Mouse (Mus musculus): ENCODE results near the gene Sf3b1.

- TF ChIP-seq E2F4 (IDR thresholded peaks at IDR 0.05; ENCODE audit: borderline replicate concordance, low read depth, low read length) (no peak), POLR2A (IDR thresholded peaks at IDR 0.05; ENCODE audit: control insufficient read depth in 1 of 2, insufficient read depth in 1 of 2, low read depth in 1 of 2, low read length in 2 of 2, poor library complexity in 1 of 2) (no peak), TAL1 (IDR thresholded peaks at IDR 0.05; ENCODE audit: low read length) (no peak), JUND (IDR thresholded peaks at IDR 0.05; ENCODE audit: low read depth, low read length) (no peak), SIN3A (IDR thresholded peaks at IDR 0.05; ENCODE audit: low read length) (no peak), USF2 (IDR thresholded peaks at IDR 0.05; ENCODE audit: borderline replicate concordance in 1 of 2, insufficient read depth in 1 of 2, low read depth in 1 of 2, low read length in 2 of 2) (no peak), UBTF (IDR thresholded peaks at IDR 0.05; ENCODE audit: borderline replicate concordance, insufficient read depth, low read depth, low read length) (no peak), GABPA (IDR thresholded peaks at IDR 0.05; ENCODE audit: low read depth, low read length) (no peak), MAX (IDR thresholded peaks at IDR 0.05; ENCODE audit: low read length) (no peak), MXI1 (IDR thresholded peaks at IDR 0.05; ENCODE audit: low read depth, low read length) (no peak), POLR2AphosphoS2 (IDR thresholded peaks at IDR 0.05; ENCODE audit: low read length) (no peak), CTCF (IDR thresholded peaks at IDR 0.05 in 2 of 3, conservative IDR thresholded peaks at IDR 0.05 in 1 of 3; ENCODE audit: control insufficient read depth in 1 of 3, insufficient read depth in 1 of 3, low read depth in 2 of 3, low read length in 3 of 3, poor library complexity in 1 of 3, severe bottlenecking in 1 of 3) (no peak)
Measured at GRCm38 (mm10) chr1:54986248-54986647, 41.0 kb downstream of the Sf3b1 start.

Data from MEL (cell line).